Mouse (Mus musculus): Measurements from ENCODE around the gene Chst13.

The Chst13 gene

DNA sequence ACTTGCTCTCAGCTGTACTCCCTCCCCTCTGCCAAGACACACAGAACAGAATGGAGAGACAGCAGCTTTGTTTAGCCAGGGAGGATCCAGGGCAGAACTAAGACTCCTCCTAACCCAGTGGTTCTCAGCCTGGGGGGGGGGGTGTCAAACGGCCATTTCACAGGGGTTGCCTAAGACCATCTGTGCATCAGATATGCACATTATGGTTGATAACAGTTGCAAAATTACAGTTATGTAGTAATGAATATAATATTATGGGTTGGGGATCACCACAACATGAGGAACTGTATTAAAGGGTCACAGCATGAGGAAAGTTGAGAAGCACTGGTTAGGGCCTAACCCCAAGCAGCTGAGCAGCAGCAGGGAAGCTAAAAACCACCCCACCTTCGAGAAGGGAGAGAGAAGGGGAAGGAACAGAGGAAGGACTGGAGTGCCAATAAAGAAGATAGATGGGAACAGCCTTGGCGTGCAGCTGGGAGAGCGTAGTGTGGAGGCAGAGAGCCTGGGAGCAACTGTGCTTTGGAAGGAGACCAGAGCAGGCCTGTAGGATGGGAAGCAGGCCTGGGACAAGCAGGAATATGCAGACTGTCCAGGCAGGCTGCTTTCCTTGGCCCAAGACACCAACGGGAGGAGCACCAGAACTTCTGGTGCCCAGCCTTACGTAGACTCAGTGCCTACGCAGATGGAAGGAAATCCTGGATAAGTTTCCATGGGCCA, 5.4 kb downstream of the Chst13 start:
- no peak for DNase-seq (ENCODE audit: low read depth, low spot score)

DNA sequence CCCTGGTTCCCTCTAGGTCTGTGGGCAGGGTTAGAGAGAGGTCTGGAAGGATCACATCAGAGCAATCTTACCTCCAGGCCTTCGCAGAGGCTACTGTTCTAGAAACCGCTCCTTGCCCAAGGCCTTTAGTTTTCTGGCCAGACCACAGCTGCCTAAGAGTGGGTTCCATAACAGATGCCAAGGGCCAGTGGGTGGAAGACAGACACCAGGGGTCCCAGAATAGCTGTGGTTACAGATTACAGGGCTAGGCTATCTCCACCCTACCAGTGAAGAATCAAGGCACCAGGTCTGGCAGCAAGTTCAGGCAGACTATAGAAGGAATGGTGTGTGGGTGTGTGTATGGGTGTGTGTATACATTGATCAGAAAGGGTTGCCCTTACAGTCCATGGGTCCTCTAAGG, 6.0 kb downstream of the Chst13 start:
- no peak for DNase-seq (ENCODE audit: low read depth, low spot score)

GRCm38 (mm10) chr6:90317510-90318258, 7.3 kb downstream of the Chst13 start:
- DNase-seq (ENCODE audit: low read depth, low spot score): no peak

DNA sequence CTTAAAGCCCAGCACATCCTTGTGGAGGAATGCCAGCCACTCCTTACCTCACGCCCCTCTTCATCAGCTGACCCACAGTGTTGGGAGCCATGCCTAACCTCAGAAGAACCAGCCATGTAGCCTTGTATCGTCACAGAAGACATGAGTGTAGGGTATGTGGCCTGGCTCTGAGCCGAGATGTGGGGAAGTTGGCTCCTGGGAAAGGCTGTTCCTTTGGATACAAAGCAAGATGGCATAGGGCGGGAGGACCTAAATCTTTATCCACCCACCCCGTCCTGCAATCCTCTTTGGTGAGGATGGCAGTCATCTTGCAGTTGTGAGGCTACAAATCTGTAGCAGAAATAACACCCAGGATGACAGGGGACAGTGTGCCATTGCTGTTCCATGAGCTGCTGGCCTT, 9.0 kb downstream of the Chst13 start:
- DNase-seq (ENCODE audit: low read depth, low spot score): no peak

DNA sequence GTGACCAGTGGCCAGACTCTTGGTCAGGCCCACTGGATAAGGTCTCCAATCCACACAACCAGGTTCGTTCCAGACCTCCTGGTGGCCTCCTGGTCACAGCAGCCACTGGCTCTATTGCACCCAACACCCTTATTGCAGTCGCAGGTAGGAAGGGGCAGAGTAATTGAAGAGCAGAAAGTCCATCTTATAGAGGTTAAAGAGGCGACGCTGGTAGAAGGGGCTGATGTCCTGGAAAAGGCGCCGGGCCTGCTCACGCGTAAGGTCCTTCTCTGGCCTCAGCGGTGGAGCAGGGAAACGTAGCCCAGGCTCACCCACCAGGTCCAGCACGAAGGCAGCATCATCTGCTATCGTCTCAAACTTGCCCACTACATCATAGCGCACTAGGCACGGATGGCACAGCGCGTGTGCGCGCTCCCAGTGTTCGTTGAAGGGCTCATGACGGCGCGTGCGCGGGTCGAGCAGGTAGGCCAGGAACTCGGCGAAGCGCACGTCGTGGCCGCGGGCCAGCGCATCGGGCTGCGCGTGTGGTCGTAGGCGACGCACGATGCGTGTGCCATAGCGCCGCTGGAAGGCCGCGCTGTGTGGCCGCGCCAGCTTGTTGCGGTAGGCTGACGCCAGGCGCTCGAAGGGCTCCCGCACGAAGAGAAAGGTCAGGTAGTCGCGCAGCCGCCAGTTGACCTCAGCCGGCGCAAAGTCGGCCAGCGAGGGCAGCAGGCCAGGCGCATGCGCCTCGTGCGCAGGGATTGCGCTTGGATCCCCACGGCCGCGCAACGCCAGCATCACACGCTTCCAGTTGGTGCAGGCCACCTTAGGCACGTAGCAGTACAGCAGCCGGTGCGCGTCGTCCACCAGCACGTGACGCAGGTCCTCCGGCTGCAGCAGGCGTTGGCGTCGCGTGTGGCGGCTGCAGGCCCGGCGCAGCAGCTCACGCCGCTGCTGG, 15.9 kb downstream of the Chst13 start:
- DNase-seq (ENCODE audit: low read depth, low spot score): no peak

- DNase-seq (ENCODE audit: low read depth, low spot score): no peak
Measured at GRCm38 (mm10) chr6:90306315-90306975, 18.5 kb downstream of the Chst13 start.

DNA sequence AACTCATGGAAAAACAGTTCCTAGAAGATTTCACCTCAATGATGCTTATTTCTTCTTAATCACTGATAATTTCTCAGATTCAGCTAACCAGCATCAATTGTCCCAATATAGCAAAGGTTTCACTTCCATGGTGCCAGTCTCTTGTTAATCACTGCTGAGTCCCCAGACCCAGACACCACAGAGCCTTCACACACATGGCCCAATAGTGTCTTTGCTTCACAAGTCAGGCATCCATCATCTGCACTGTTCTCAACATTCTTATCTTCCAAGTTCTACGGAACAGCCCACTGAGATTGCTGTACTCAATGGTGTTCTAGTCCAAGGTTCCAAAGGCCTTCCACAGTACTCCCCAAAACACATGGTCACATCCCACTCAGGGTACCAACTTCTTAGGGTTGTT, 24.1 kb downstream of the Chst13 start, which contains the start of gene BC048671:
BC048671 (plus strand) TSS at position 301 of the 400 bp plus-strand sequence.
- no peak for DNase-seq (ENCODE audit: low read depth, low spot score)

GRCm38 (mm10) chr6:90288265-90288664, 36.7 kb downstream of the Chst13 start:
- peak; percentile 2 for DNase-seq (ENCODE audit: low read depth, low spot score)

Measured in telencephalon, adult 2 months (tissue).